Mouse (Mus musculus) heart, embryonic 16.5 days (tissue): ENCODE data around the gene Zbtb8os. TPM values are rescaled to one million over a fixed set of nuclear protein-coding genes. Genes with fewer than 3 reads are reported as not detected.
A peak's percentile ranks its signal among the peaks of the same experiment; 100 is the strongest.
"Not testable (repeated sequence)": the region's sequence is repeated elsewhere in the genome, so short reads cannot be mapped to it uniquely, and the experiment has no call there.

Experiments used
- ATAC-seq: fragments of 200-750 bp; cut with Nextera tagmentation; replicated peaks from 2 replicates; pipeline ENCODE4 v1.8.0; 2017; ENCODE audit warnings: moderate number of reproducible peaks; ENCODE audit not compliant: insufficient read depth, low FRiP score; ENCODE audit errors: extremely low read depth
- H3K27ac ChIP-seq: fragments of 300-500 bp; sonication (generic); 2 replicates; pipeline ENCODE4 v1.5.1; 2014; ENCODE audit warnings: mild to moderate bottlenecking, low read length, control low read depth, moderate library complexity
- H3K27me3 ChIP-seq: fragments of 300-500 bp; sonication (generic); 2 replicates; pipeline ENCODE4 v1.6.1; 2014; ENCODE audit warnings: low read length, mixed read lengths; ENCODE audit not compliant: control insufficient read depth, insufficient read depth
- H3K36me3 ChIP-seq: fragments of 300-500 bp; sonication (generic); 2 replicates; pipeline ENCODE4 v1.6.1; 2014; ENCODE audit not compliant: control insufficient read depth, insufficient read depth
- H3K4me1 ChIP-seq: fragments of 300-500 bp; sonication (generic); 2 replicates; pipeline ENCODE4 v1.6.1; 2014; ENCODE audit warnings: low read length, mixed read lengths; ENCODE audit not compliant: control insufficient read depth, insufficient read depth
- H3K4me2 ChIP-seq: fragments of 300-500 bp; sonication (generic); 2 replicates; pipeline ENCODE4 v1.6.1; 2014; ENCODE audit warnings: low read depth, mild to moderate bottlenecking, control low read depth, low read length
- H3K4me3 ChIP-seq: fragments of 300-500 bp; sonication (generic); 2 replicates; pipeline ENCODE4 v1.5.1; 2014; ENCODE audit warnings: mild to moderate bottlenecking, control low read depth, low read length
- H3K9ac ChIP-seq: fragments of 300-500 bp; sonication (generic); 2 replicates; pipeline ENCODE4 v1.6.1; 2014; ENCODE audit warnings: low read length, control low read depth
- H3K9me3 ChIP-seq: fragments of 300-500 bp; sonication (generic); replicated peaks from 2 replicates; pipeline ENCODE4 v1.6.1; 2016; ENCODE audit warnings: low read length; ENCODE audit not compliant: control insufficient read depth
- WGBS: fragments of 180-500 bp; shearing (Covaris S2); extraction: QIAGEN DNeasy Blood & Tissue Kit; methylation state at CpG from one replicate; pipeline ENCODE4 v1.1.7; 2014; 5-methylcytosine and 5-hydroxymethylcytosine counted together
- polyA plus RNA-seq: library from polyadenylated mRNA; unstranded; fragments of >200 nt; fragmentation: Nextera tagmentation; extraction: Ambion mirVana; gene quantifications from 2 replicates; pipeline ENCODE4 v1.2.1, GENCODE M21; 2015

The Zbtb8os gene
- polyA plus RNA-seq, 1 experiment from 2014 or later, result 41.7 TPM

DNA sequence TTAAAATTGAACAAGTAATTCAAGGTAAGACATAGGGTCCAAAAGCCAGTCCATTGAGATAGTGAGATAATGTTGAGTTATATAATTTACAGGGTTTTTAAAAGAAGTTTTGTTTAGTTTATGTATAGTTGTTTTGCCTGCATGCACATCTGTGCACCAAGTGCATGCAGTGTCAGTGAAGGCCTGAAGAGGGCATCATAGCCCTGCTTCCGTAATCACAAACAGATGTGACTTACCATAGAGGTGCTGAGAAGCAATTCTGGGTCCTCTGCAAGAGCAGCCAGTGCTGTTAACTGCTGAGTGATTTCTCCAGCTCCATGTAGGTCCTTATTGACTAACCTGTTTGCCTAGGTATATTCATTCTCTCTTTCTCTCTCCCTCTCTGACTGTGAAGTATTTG, 6.4 kb downstream of the Zbtb8os start:
- no peak overlapping the region for H3K27ac ChIP-seq
- H3K27me3 ChIP-seq, result no peaks in the 10 kb centered on the region
- H3K9ac ChIP-seq, result no peak overlapping the region
- H3K9me3 ChIP-seq, result no peaks in the 10 kb centered on the region
- H3K36me3 ChIP-seq, result peaks cover 25% of the 10 kb centered on the region
- H3K4me1 ChIP-seq, result peaks cover 5% of the 10 kb centered on the region
- H3K4me2 ChIP-seq, result no peak overlapping the region
- no peak for ATAC-seq
- WGBS, result 95% methylated on average over 1 of the region's 1 CpGs
- H3K4me3 ChIP-seq, result no peak overlapping the region

DNA sequence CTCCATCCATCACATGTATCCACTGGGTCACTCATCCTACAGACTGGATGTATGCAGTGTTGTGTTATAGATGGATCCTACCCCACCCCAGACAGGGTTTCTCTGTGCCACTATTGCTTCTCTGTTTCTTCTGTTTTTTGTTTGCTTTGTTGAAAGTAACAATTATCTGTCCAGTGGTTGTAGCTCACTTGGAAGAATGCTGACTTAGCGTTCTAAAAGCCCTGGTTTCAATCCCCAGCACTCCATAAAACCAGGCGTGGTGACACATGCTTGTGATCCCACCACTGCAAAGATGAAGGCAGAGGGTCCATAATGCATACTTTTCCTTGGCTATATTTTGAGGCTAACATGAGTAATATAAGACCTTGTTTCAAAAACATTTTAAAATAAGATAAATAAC, 7.2 kb downstream of the Zbtb8os start:
- Histone ChIP-seq H3K27ac (no peak overlapping the region), H3K4me2 (no peak overlapping the region), H3K9ac (no peak overlapping the region), H3K9me3 (no peaks in the 10 kb centered on the region), H3K4me1 (peaks cover 5% of the 10 kb centered on the region), H3K36me3 (peaks cover 25% of the 10 kb centered on the region), H3K27me3 (no peaks in the 10 kb centered on the region), H3K4me3 (no peak overlapping the region)
- WGBS, result 88% methylated on average over 2 of the region's 2 CpGs
- ATAC-seq, result no peak

DNA sequence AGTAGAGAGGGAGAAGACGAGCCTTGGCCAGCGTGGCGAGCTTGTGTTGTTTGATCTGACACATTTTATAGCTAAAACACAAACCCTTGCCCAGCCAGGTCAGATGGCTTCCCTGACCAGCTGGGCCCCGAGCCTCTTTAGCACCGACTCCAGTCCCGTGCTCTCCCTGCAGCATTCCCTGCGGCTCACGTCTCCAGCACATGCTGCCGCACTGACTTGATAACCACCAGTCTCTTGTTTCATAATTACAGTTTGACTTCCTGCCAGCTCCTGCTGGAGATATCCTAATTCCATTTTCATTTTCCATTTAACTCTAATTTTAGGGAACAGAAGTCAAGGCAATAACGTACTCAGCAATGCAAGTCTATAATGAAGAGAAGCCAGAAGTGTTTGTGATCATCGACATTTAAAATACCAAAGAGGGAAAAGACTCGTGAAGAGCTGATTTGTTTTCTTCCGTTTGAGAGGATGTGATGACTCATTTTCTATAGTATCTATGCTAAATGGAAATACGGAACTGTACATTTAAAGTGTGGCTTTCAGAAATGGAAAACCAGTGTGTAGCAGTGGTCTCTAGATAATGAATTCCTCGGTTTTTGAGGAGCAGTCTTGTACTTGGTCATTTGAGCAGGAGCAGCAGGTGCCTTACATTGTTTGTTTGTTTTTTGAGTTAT, 11.1 kb downstream of the Zbtb8os start:
- ATAC-seq, result peak; percentile 49; the same call in 1 of the 2 replicates
- H3K36me3 ChIP-seq, result peaks cover 21% of the 10 kb centered on the region
- H3K4me1 ChIP-seq, result peaks cover 5% of the 10 kb centered on the region
- no peaks in the 10 kb centered on the region for H3K27me3 ChIP-seq
- H3K9ac ChIP-seq, result peak overlapping the region; percentile 25; the same call in 1 of the 2 replicates
- 45% methylated on average over 15 of the region's 15 CpGs for WGBS
- no peak overlapping the region for H3K4me3 ChIP-seq
- no peaks in the 10 kb centered on the region for H3K9me3 ChIP-seq
- no peak overlapping the region for H3K4me2 ChIP-seq
- H3K27ac ChIP-seq, result peak overlapping the region; percentile 81

GRCm38 (mm10) chr4:129350644-129351043, 15.1 kb downstream of the Zbtb8os start:
- peaks cover 5% of the 10 kb centered on the region for H3K4me1 ChIP-seq
- no peak overlapping the region for H3K9ac ChIP-seq
- peaks cover 4% of the 10 kb centered on the region; the same call in 1 of the 2 replicates for H3K36me3 ChIP-seq
- H3K4me3 ChIP-seq, result no peak overlapping the region
- H3K4me2 ChIP-seq, result no peak overlapping the region
- peak; percentile 56 for ATAC-seq
- 11% methylated on average over 1 of the region's 1 CpGs for WGBS
- H3K27ac ChIP-seq, result no peak overlapping the region
- H3K27me3 ChIP-seq, result no peaks in the 10 kb centered on the region
- no peaks in the 10 kb centered on the region for H3K9me3 ChIP-seq

- Histone ChIP-seq H3K27me3 (no peaks in the 10 kb centered on the region), H3K4me3 (no peak overlapping the region), H3K36me3 (peaks cover 7% of the 10 kb centered on the region; the same call in 1 of the 2 replicates), H3K4me1 (peaks cover 4% of the 10 kb centered on the region), H3K9ac (no peak overlapping the region), H3K9me3 (no peaks in the 10 kb centered on the region), H3K4me2 (no peak overlapping the region), H3K27ac (no peak overlapping the region)
- ATAC-seq, result no peak
- WGBS, result 66% methylated on average over 6 of the region's 6 CpGs
These were observed 15.6 kb downstream of the Zbtb8os start for GRCm38 (mm10) chr4:129351111-129351510.

- no peak overlapping the region for H3K4me3 ChIP-seq
- no peak overlapping the region for H3K27ac ChIP-seq
- 85% methylated on average over 12 of the region's 12 CpGs for WGBS
- H3K4me1 ChIP-seq, result no peaks in the 10 kb centered on the region
- no peak overlapping the region for H3K9ac ChIP-seq
- peaks cover 13% of the 10 kb centered on the region; the same call in 1 of the 2 replicates for H3K36me3 ChIP-seq
- no peaks in the 10 kb centered on the region for H3K27me3 ChIP-seq
- no peak overlapping the region for H3K4me2 ChIP-seq
- no peaks in the 10 kb centered on the region for H3K9me3 ChIP-seq
- ATAC-seq, result no peak
These were observed 17.7 kb downstream of the Zbtb8os start for GRCm38 (mm10) chr4:129353176-129353575.

DNA sequence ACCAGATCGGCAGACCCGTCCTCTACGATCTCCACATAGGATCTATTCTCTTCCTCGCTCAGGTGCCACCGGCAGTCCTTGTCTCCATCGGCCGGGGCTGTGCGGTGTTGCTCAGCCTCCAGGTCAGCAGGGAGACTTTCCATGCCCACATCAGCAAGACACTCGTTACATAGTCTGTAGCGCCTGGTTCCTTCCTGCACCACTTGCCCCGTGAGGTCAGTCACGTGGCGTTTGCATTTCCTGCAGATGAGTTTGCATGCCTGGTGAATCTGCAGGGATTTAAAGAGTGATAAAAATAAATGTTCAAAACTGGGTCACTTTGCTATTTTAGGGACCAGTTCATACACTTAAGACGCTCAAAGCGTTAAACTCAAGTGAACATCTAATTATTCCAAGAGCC, 18.7 kb downstream of the Zbtb8os start:
- Histone ChIP-seq H3K9me3 (no peaks in the 10 kb centered on the region), H3K27me3 (no peaks in the 10 kb centered on the region), H3K4me1 (no peaks in the 10 kb centered on the region), H3K4me2 (no peak overlapping the region), H3K4me3 (no peak overlapping the region), H3K36me3 (peaks cover 15% of the 10 kb centered on the region; the same call in 1 of the 2 replicates), H3K27ac (no peak overlapping the region), H3K9ac (no peak overlapping the region)
- no peak for ATAC-seq
- WGBS, result 72% methylated on average over 15 of the region's 15 CpGs

- H3K4me3 ChIP-seq, result no peak overlapping the region
- WGBS, result 81% methylated on average over 15 of the region's 15 CpGs
- H3K4me2 ChIP-seq, result no peak overlapping the region
- peaks cover 20% of the 10 kb centered on the region; the same call in 1 of the 2 replicates for H3K36me3 ChIP-seq
- no peaks in the 10 kb centered on the region for H3K4me1 ChIP-seq
- no peaks in the 10 kb centered on the region for H3K27me3 ChIP-seq
- H3K9me3 ChIP-seq, result no peaks in the 10 kb centered on the region
- no peak for ATAC-seq
- no peak overlapping the region for H3K9ac ChIP-seq
- no peak overlapping the region for H3K27ac ChIP-seq
These were observed 22.2 kb downstream of the Zbtb8os start for GRCm38 (mm10) chr4:129357613-129358163.

- H3K27ac ChIP-seq, H3K4me1 ChIP-seq, H3K9me3 ChIP-seq, H3K36me3 ChIP-seq, H3K9ac ChIP-seq, ATAC-seq, H3K4me2 ChIP-seq, H3K4me3 ChIP-seq, H3K27me3 ChIP-seq: not testable (repeated sequence)
- WGBS, result 85% methylated on average over 3 of the region's 3 CpGs
These were observed 26.7 kb downstream of the Zbtb8os start for GRCm38 (mm10) chr4:129362238-129362637.
